Mouse (Mus musculus): Measurements from ENCODE around the gene Insl5.

- TF ChIP-seq E2F4 (IDR thresholded peaks at IDR 0.05; ENCODE audit: insufficient read depth): no peak
- TF ChIP-seq MAX (IDR thresholded peaks at IDR 0.05; ENCODE audit: low read depth): no peak
- no peak for TF ChIP-seq POLR2A (IDR thresholded peaks at IDR 0.05; ENCODE audit: insufficient read length, low read depth)
- no peak for TF ChIP-seq MYOG (IDR thresholded peaks at IDR 0.05; ENCODE audit: control insufficient read depth in 1 of 3, insufficient read depth in 1 of 3, insufficient read length in 2 of 3, low read depth in 2 of 3)
- TF ChIP-seq USF1 (IDR thresholded peaks at IDR 0.05; ENCODE audit: low read depth): no peak
- TF ChIP-seq TCF12 (IDR thresholded peaks at IDR 0.05; ENCODE audit: insufficient read depth, poor library complexity, severe bottlenecking): no peak
- no peak for TF ChIP-seq MYOD1 (IDR thresholded peaks at IDR 0.05; ENCODE audit: control insufficient read depth in 1 of 3, insufficient read length in 2 of 3, low read depth in 2 of 3)
- TF ChIP-seq SRF (IDR thresholded peaks at IDR 0.05; ENCODE audit: control insufficient read depth, insufficient read length, low read depth): no peak
- TF ChIP-seq CEBPB (IDR thresholded peaks at IDR 0.05; ENCODE audit: insufficient read depth, poor library complexity, severe bottlenecking): no peak
- TF ChIP-seq POLR2AphosphoS2 (IDR thresholded peaks at IDR 0.05; ENCODE audit: insufficient read length, low read depth): no peak
- TF ChIP-seq TCF3 (IDR thresholded peaks at IDR 0.05; ENCODE audit: insufficient read length, low read depth): no peak
- TF ChIP-seq REST (IDR thresholded peaks at IDR 0.05; ENCODE audit: insufficient read depth, insufficient read length): no peak
Observed at GRCm38 (mm10) chr4:102988526-102988925, 38.1 kb downstream of the Insl5 start.

Measured in myocyte (in vitro differentiated cells).